Mouse (Mus musculus): ENCODE data around the gene Lrrc38. TPM values are rescaled to one million over a fixed set of nuclear protein-coding genes. Genes with fewer than 3 reads are reported as not detected.
A peak's percentile ranks its signal among the peaks of the same experiment; 100 is the strongest.

The Lrrc38 gene
- total RNA-seq, 2 experiments from 2014 or later = 2.3 TPM

DNA sequence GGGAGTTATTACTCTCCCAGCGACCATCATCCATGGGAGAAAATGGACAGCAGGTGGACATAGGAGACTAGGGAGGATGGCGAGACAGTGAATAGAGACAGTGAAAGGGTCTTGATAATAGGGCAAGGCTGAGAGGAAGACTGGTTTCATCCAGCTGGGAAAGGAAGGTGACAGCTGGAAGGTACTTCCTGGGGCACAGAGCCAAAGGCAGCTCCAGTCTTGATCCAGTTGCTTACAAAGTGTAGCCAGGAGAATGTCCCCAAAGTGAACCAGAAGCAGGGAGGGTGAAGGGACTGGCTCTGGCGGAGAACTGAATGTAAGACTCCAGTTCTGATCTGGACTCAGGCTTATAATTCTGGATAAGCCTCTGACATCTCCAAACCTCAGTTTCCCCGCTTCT is 2.7 kb downstream of the Lrrc38 start:
- no peak for TF ChIP-seq CTCF (IDR thresholded peaks at IDR 0.05)
- H3K4me3 ChIP-seq = no peak overlapping the region
- H3K27ac ChIP-seq = no peak overlapping the region
- no peak for DNase-seq (ENCODE audit: extremely low spot score in 1 of 2, low spot score in 2 of 2)
- intact Hi-C loops (cut with DNase I) = no loop called here

DNA sequence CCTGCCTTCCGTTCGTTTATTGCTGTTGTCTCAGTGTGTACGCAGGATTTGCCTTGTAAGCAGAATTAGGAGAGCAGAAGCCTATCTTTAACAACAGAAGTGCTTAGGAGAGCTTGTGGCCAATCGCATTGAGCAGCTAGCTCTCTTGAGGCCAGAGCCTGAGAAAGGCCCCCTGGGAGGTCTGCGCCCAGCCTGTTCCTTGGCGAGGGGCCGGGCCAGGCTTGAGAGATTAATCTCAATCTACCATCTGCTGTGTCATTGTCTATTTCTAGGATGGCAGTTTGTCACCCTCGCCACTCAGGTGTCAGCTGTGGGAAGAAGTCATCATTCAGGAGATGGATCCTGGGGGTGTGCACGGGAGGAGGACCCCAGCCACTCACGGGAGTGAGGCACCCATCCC is 12.0 kb downstream of the Lrrc38 start:
- Histone ChIP-seq H3K4me3 (no peak overlapping the region), H3K27ac (no peak overlapping the region)
- intact Hi-C loops (cut with DNase I) = no loop called here
- no peak for TF ChIP-seq CTCF (IDR thresholded peaks at IDR 0.05)
- DNase-seq (ENCODE audit: extremely low spot score in 1 of 2, low spot score in 2 of 2) = no peak

DNA sequence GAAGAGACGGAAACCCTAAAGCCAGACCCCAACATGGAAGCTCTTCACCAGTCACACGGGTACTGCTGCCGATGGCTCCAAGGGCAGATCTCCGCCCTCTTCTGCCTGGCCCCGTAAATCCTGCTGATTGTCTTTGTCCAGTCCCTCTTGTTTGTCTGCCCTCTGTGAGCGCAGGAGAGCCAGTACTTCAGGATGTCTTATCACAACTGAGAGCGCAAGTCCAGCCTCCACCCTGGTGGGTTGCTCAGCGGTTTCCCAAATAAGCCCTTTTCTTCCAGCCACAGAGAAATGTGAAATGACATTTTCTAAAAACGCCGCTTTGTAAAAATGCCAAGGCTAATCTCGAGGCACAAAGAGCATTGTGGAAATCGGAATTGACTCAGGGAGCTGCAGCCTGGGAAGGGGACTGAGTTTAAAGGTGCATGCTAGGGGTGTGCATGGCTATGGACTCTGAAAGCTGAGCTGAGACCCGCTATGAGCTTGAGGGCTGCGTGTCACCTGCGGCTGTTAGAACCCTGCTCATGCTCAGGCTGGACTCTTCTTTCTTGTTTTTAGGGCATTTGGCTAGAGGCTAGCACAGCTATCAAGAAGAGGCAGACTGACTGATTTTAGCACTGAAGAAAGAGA is 17.0 kb downstream of the Lrrc38 start:
- no peak for TF ChIP-seq CTCF (IDR thresholded peaks at IDR 0.05)
- intact Hi-C loops (cut with DNase I) = no loop called here
- no peak overlapping the region for H3K4me3 ChIP-seq
- DNase-seq (ENCODE audit: extremely low spot score in 1 of 2, low spot score in 2 of 2) = no peak
- H3K27ac ChIP-seq = no peak overlapping the region

DNA sequence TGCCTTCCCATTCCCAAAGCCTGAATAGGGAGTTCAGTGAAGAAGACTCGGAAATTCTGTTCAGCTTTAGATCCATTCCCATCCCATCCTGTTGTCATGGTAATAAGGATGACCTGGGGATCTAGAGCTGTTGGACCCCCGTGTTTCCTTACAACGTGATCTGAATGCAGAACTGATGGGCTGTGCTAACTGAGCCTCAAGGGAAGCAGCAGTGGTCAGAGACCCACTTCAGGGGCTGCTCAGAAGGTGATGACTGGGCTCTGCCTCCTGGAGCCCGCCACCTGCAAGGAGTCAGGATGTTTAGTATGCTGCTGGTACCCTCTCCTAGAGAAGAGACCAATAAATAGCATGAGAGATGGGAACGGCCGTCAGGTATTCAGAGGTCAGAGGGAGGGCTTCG is 29.9 kb downstream of the Lrrc38 start:
- Histone ChIP-seq H3K4me3 (no peak overlapping the region), H3K27ac (no peak overlapping the region)
- no peak for DNase-seq (ENCODE audit: extremely low spot score in 1 of 2, low spot score in 2 of 2)
- TF ChIP-seq CTCF (IDR thresholded peaks at IDR 0.05) = no peak
- intact Hi-C loops (cut with DNase I) = no loop called here

DNA sequence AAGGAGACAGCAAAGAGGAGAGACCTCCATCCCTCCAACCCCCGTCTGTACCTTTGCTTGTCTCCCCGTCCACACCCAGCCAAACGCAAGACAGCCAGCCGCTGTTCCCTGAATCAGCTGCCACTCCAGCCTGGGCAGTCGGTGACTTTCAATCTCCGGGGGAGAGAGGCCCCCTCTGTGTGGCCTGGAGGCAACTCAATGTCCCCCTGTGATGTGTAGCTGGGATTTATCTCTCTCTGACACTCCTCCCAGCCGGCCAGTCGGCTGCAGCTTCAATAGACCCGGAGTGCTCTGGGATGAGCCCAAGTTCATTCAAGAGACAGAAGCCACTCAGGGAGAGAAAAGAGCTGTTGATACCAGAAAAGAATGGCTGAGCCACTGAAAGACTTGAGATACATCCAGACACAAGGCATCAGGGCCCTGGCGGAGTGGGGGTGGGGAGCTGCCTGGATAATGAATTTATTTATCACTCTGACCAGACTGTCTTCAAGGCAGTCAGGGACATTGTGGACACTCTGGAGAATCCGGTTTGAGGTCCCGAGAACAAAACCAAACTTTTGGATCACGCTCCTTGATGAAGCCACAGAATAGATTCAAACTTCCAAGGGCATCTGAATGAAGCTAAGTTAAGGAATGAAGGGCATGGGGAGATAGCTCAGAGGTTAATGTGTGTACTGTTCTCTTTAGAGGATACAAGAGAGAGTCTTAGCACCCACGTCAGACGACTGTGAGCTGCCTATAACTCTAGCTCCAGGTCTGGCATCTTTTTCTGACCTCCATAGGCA is 30.6 kb downstream of the Lrrc38 start:
- no peak for TF ChIP-seq CTCF (IDR thresholded peaks at IDR 0.05)
- no peak overlapping the region for H3K4me3 ChIP-seq
- intact Hi-C loops (cut with DNase I) = loop anchor here (1.0 to 5.0 kb wide), 3 partner anchors 55 to 353 kb away; no protein-coding TSS in a partner anchor
- no peak for DNase-seq (ENCODE audit: extremely low spot score in 1 of 2, low spot score in 2 of 2)
- no peak overlapping the region for H3K27ac ChIP-seq

DNA sequence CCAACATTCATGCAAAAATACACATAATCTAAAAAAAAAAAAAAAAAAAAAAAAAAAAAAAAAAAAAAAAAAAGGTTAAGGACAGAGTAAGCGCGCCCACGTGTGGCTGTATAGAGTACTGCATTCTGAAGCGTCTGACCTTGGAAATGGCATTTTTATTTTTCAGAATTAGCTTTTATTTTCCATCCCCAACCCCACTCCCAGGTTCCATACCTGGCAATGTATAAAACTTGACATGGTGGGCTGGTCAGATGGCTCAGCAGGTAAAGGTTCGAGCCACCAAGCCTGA is 31.1 kb downstream of the Lrrc38 start:
- no peak overlapping the region for H3K4me3 ChIP-seq
- peak; percentile 92 for TF ChIP-seq CTCF (IDR thresholded peaks at IDR 0.05)
- intact Hi-C loops (cut with DNase I) = loop anchor here (1.0 to 5.0 kb wide), 3 partner anchors 55 to 353 kb away; no protein-coding TSS in a partner anchor
- peak in 1 of 2 experiments; percentile 33 for DNase-seq (ENCODE audit: extremely low spot score in 1 of 2, low spot score in 2 of 2)
- H3K27ac ChIP-seq = no peak overlapping the region

DNA sequence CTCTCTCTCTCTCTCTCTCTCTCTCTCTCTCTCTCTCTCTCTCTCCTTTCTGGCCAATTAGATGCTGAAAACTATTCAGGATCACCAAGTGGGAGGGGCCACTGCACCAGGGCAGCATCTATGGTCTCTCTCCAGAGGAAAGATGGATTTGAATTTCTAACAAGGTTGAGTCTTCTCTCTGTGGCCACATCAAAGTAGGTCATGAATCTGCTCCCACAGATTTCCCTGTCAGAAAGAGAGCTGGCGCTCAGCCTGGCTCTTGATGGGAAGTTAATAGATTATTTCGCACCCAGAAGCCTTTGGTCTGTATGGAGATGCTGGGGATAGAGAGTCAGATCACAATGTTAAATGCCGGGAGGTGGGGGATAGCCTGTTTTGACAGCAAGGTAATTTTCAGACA is 32.6 kb downstream of the Lrrc38 start:
- TF ChIP-seq CTCF (IDR thresholded peaks at IDR 0.05) = no peak

DNA sequence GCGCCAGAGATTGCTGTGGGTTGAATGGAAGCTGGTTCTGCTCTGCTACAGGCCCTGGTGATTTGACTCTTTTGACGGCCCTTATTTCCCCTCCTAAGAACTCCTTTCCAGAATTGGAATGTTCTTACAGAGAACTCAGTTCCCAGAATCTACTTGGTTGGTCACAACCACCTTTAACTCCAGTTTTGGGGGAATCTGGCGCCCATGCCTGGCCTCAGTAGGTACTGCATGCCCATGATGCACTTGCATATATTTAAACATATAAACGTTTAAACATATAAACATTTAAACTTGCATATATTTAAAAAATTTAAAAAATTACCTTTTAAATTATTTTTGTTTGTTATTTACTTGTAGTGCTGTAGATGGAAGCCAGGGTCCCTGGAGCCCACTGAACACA is 34.1 kb downstream of the Lrrc38 start:
- Histone ChIP-seq H3K27ac (no peak overlapping the region), H3K4me3 (no peak overlapping the region)
- DNase-seq (ENCODE audit: extremely low spot score in 1 of 2, low spot score in 2 of 2) = no peak
- TF ChIP-seq CTCF (IDR thresholded peaks at IDR 0.05) = peak; percentile 50
- intact Hi-C loops (cut with DNase I) = loop anchor here (5.0 kb wide), 1 partner anchor 356 kb away; no protein-coding TSS in a partner anchor

More for the DNA sequence above, 32.6 kb downstream of the Lrrc38 start:
- no peak overlapping the region for H3K27ac ChIP-seq
- intact Hi-C loops (cut with DNase I) = loop anchor here (5.0 kb wide), 1 partner anchor 355 kb away; no protein-coding TSS in a partner anchor
- no peak for DNase-seq (ENCODE audit: extremely low spot score in 1 of 2, low spot score in 2 of 2)
- no peak overlapping the region for H3K4me3 ChIP-seq

DNA sequence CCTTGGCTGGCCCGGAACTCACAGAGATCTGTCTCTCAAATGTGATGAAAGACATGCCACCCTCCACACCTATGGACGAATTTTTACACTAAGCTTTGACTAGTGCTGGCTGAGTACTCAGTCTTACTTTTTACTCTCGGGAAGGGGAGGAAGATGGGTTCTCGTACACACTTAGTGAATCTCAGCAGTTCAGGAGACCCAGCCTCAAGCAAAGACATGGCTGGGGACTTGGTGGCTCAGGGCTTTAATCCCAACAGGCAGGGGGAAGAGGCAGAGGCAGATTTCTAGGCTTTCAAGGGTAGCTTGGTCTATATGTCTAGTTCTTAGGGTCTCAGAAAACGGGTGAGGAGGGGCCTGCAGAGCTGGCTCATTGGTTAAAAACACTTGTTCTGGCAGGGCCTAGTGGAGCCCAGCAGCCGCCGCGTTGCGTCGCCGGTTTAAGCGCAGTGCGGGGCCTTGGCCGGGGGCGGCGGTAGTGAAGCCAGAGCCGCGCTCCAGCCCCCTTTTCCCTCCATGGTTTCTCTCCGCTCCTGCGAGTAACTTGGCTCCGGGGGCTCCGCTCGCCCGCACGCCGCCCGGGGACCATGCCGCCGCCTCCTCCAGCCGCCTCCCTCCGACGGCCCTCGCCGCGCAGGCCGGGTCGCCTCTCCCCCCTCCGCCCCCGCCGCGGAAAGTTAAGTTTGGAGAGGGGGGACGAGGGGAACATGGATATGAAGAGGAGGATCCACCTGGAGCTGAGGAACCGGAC is 39.6 kb downstream of the Lrrc38 start:
- intact Hi-C loops (cut with DNase I) = no loop called here

DNA sequence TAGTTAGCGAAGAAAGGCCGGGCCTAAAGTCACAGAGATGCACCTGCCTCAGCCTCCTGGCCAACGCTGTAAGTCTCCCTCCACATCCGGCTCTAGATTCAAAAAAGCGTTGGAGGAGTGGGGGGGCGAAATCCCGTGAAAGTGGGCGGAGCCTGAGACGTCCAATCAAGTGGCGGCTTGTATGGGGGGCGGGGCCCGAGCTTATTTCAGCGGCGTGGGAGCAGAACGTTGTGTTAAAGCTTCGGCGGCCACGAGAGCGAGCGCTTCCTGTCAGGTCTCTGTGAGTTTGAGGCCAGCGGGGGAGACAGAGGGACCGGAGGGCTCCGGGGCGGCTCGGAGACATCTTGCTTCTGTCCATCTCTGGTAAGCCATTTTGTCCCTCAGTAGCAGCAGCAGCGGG is 44.6 kb downstream of the Lrrc38 start, which contains the start of gene Pramel1:
Gene Pramel1, plus strand, starts transcription at position 248 of the 400 bp plus-strand sequence.
- Histone ChIP-seq H3K27ac (no peak within 1 kb of the TSS), H3K4me3 (no peak within 1 kb of the TSS)
- TF ChIP-seq CTCF (IDR thresholded peaks at IDR 0.05) = no peak
- intact Hi-C loops (cut with DNase I) = no loop called here
- no peak for DNase-seq (ENCODE audit: extremely low spot score in 1 of 2, low spot score in 2 of 2)

More for the DNA sequence above, 39.6 kb downstream of the Lrrc38 start:
- Histone ChIP-seq H3K4me3 (peak overlapping the region; percentile 23), H3K27ac (no peak overlapping the region)
- peak; percentile 43 for TF ChIP-seq CTCF (IDR thresholded peaks at IDR 0.05)
- peak; percentile 18 to 33 for DNase-seq (ENCODE audit: extremely low spot score in 1 of 2, low spot score in 2 of 2)

DNA sequence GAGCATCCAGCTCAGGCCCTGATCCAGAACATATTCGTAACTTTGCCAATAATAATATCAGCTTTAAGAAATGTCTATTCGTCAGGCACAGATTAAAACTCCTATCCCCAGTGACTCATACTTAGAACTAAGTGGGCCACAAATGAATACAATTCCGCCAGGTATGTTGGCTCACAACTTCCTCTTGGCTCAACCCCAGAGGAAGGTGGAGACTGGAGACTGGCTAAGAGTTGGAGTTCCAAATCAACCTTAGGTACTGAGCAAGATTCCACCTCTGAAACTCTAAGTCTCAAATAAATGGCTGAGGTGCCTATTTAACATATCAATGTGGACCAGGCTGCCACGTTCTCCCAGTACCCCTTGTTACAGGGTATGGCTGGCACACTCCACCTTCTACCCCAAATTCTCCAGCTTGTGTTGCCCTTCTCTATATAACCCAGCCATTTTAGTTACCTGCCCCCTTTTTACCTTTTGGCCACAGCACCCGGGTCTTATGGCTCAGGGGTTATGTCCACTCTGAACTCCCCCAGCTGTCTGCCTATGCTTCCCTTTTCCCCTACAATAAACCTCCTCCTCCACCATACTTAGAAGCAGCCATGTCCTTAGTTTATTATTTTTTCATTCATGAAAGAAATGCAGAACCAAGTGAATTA is 62.1 kb downstream of the Lrrc38 start:
- no peak for TF ChIP-seq CTCF (IDR thresholded peaks at IDR 0.05)
- no peak for DNase-seq (ENCODE audit: extremely low spot score in 1 of 2, low spot score in 2 of 2)
- intact Hi-C loops (cut with DNase I) = no loop called here
- Histone ChIP-seq H3K27ac (peak overlapping the region; percentile 91), H3K4me3 (peak overlapping the region; percentile 62)

Measured in left cerebral cortex, adult 2 months (tissue).